Mouse (Mus musculus) heart, embryonic 16.5 days (tissue): ENCODE results near the gene Ctdspl2. TPM values are rescaled to one million over a fixed set of nuclear protein-coding genes. Genes with fewer than 3 reads are reported as not detected.
"Not testable (repeated sequence)": the region's sequence is repeated elsewhere in the genome, so short reads cannot be mapped to it uniquely, and the experiment has no call there.

Source experiments
- ATAC-seq: fragments of 200-750 bp; cut with Nextera tagmentation; replicated peaks from 2 replicates; pipeline ENCODE4 v1.8.0; 2017; ENCODE audit warnings: moderate number of reproducible peaks; ENCODE audit not compliant: insufficient read depth, low FRiP score; ENCODE audit errors: extremely low read depth
- H3K27ac ChIP-seq: fragments of 300-500 bp; sonication (generic); 2 replicates; pipeline ENCODE4 v1.5.1; 2014; ENCODE audit warnings: mild to moderate bottlenecking, low read length, control low read depth, moderate library complexity
- H3K27me3 ChIP-seq: fragments of 300-500 bp; sonication (generic); 2 replicates; pipeline ENCODE4 v1.6.1; 2014; ENCODE audit warnings: low read length, mixed read lengths; ENCODE audit not compliant: control insufficient read depth, insufficient read depth
- H3K36me3 ChIP-seq: fragments of 300-500 bp; sonication (generic); 2 replicates; pipeline ENCODE4 v1.6.1; 2014; ENCODE audit not compliant: control insufficient read depth, insufficient read depth
- H3K4me1 ChIP-seq: fragments of 300-500 bp; sonication (generic); 2 replicates; pipeline ENCODE4 v1.6.1; 2014; ENCODE audit warnings: low read length, mixed read lengths; ENCODE audit not compliant: control insufficient read depth, insufficient read depth
- H3K4me2 ChIP-seq: fragments of 300-500 bp; sonication (generic); 2 replicates; pipeline ENCODE4 v1.6.1; 2014; ENCODE audit warnings: low read depth, mild to moderate bottlenecking, control low read depth, low read length
- H3K4me3 ChIP-seq: fragments of 300-500 bp; sonication (generic); 2 replicates; pipeline ENCODE4 v1.5.1; 2014; ENCODE audit warnings: mild to moderate bottlenecking, control low read depth, low read length
- H3K9ac ChIP-seq: fragments of 300-500 bp; sonication (generic); 2 replicates; pipeline ENCODE4 v1.6.1; 2014; ENCODE audit warnings: low read length, control low read depth
- H3K9me3 ChIP-seq: fragments of 300-500 bp; sonication (generic); replicated peaks from 2 replicates; pipeline ENCODE4 v1.6.1; 2016; ENCODE audit warnings: low read length; ENCODE audit not compliant: control insufficient read depth
- WGBS: fragments of 180-500 bp; shearing (Covaris S2); extraction: QIAGEN DNeasy Blood & Tissue Kit; methylation state at CpG from one replicate; pipeline ENCODE4 v1.1.7; 2014; 5-methylcytosine and 5-hydroxymethylcytosine counted together
- polyA plus RNA-seq: library from polyadenylated mRNA; unstranded; fragments of >200 nt; fragmentation: Nextera tagmentation; extraction: Ambion mirVana; gene quantifications from 2 replicates; pipeline ENCODE4 v1.2.1, GENCODE M21; 2015

Gene Ctdspl2
- polyA plus RNA-seq, 1 experiment from 2014 or later: 34.6 TPM

GRCm38 (mm10) chr2:121995738-121996137 is 39.9 kb downstream of the Ctdspl2 start:
- no peaks in the 10 kb centered on the region for H3K9me3 ChIP-seq
- H3K27me3 ChIP-seq: no peaks in the 10 kb centered on the region
- H3K4me1 ChIP-seq: no peaks in the 10 kb centered on the region
- no peak overlapping the region for H3K27ac ChIP-seq
- H3K9ac ChIP-seq: no peak overlapping the region
- no peak overlapping the region for H3K4me3 ChIP-seq
- no peaks in the 10 kb centered on the region; the same call in 1 of the 2 replicates for H3K36me3 ChIP-seq
- no peak overlapping the region for H3K4me2 ChIP-seq
- no peak for ATAC-seq
- WGBS: 86% methylated on average over 1 of the region's 1 CpGs

DNA sequence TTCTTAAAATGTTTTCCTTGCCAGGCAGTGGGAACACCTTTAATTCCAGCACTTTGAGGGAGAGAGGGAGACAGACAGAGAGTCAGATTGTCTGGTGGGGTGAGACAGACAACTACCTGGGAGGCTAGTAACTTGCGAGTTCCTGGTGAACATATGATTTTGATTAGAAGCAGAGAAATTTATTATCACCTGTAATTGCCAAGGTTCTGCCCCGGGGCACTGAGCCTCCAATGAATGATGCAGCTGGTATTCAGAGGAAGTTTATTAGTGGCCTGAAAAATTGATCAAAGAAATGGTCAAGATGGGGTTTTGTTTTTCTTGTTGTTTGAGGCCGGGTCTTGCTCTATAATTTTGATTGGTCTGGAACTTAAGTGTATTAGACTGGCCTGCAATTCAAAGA is 53.0 kb downstream of the Ctdspl2 start:
- no peak overlapping the region for H3K4me2 ChIP-seq
- H3K27me3 ChIP-seq: no peaks in the 10 kb centered on the region
- no peak overlapping the region for H3K4me3 ChIP-seq
- H3K27ac ChIP-seq: no peak overlapping the region
- no peak for ATAC-seq
- WGBS: 95% methylated on average over 3 of the region's 3 CpGs
- no peaks in the 10 kb centered on the region for H3K4me1 ChIP-seq
- no peak overlapping the region for H3K9ac ChIP-seq
- H3K9me3 ChIP-seq: no peaks in the 10 kb centered on the region
- H3K36me3 ChIP-seq: peaks cover 12% of the 10 kb centered on the region

GRCm38 (mm10) chr2:122011441-122011840 is 55.6 kb downstream of the Ctdspl2 start:
- H3K9ac ChIP-seq: no peak overlapping the region
- no peak overlapping the region for H3K4me3 ChIP-seq
- peaks cover 14% of the 10 kb centered on the region for H3K36me3 ChIP-seq
- ATAC-seq: no peak
- H3K27ac ChIP-seq: no peak overlapping the region
- H3K9me3 ChIP-seq: no peaks in the 10 kb centered on the region
- no peaks in the 10 kb centered on the region for H3K27me3 ChIP-seq
- no peaks in the 10 kb centered on the region for H3K4me1 ChIP-seq
- WGBS: 85% methylated on average over 7 of the region's 7 CpGs
- H3K4me2 ChIP-seq: no peak overlapping the region

GRCm38 (mm10) chr2:122018705-122019104 is 62.9 kb downstream of the Ctdspl2 start:
- Histone ChIP-seq H3K4me3 (no peak overlapping the region), H3K9me3 (no peaks in the 10 kb centered on the region), H3K4me1 (no peaks in the 10 kb centered on the region), H3K36me3 (0 out of 2 replicates have a peak, but pooled peaks cover 6% of the 10 kb centered on the region), H3K27ac (no peak overlapping the region), H3K27me3 (no peaks in the 10 kb centered on the region), H3K4me2 (no peak overlapping the region), H3K9ac (no peak overlapping the region)
- ATAC-seq: no peak
- 44% methylated on average over 1 of the region's 1 CpGs for WGBS

- Histone ChIP-seq H3K36me3 (no peaks in the 10 kb centered on the region), H3K27me3 (no peaks in the 10 kb centered on the region), H3K27ac (no peak overlapping the region), H3K9me3 (no peaks in the 10 kb centered on the region), H3K4me3 (no peak overlapping the region), H3K4me2 (no peak overlapping the region), H3K4me1 (no peaks in the 10 kb centered on the region), H3K9ac (no peak overlapping the region)
- ATAC-seq: no peak
- 76% methylated on average over 2 of the region's 2 CpGs for WGBS
Measured at GRCm38 (mm10) chr2:122022284-122022683, 66.5 kb downstream of the Ctdspl2 start.

GRCm38 (mm10) chr2:122027091-122027490 is 71.3 kb downstream of the Ctdspl2 start:
- not testable (repeated sequence) for ATAC-seq, H3K4me3 ChIP-seq, H3K9ac ChIP-seq, H3K27me3 ChIP-seq, H3K27ac ChIP-seq, H3K9me3 ChIP-seq, H3K4me2 ChIP-seq, H3K36me3 ChIP-seq
- WGBS: 91% methylated on average over 10 of the region's 10 CpGs
- peaks cover 12% of the 10 kb centered on the region for H3K4me1 ChIP-seq

- ATAC-seq: peak; percentile 99
- under 1% methylated on average over 46 of the region's 67 CpGs for WGBS
Measured at GRCm38 (mm10) chr2:122027862-122028755, 72.3 kb downstream of the Ctdspl2 start, which contains the start of gene Eif3j1. TSS of gene Eif3j1 (plus strand) at chr2:122028546.

DNA sequence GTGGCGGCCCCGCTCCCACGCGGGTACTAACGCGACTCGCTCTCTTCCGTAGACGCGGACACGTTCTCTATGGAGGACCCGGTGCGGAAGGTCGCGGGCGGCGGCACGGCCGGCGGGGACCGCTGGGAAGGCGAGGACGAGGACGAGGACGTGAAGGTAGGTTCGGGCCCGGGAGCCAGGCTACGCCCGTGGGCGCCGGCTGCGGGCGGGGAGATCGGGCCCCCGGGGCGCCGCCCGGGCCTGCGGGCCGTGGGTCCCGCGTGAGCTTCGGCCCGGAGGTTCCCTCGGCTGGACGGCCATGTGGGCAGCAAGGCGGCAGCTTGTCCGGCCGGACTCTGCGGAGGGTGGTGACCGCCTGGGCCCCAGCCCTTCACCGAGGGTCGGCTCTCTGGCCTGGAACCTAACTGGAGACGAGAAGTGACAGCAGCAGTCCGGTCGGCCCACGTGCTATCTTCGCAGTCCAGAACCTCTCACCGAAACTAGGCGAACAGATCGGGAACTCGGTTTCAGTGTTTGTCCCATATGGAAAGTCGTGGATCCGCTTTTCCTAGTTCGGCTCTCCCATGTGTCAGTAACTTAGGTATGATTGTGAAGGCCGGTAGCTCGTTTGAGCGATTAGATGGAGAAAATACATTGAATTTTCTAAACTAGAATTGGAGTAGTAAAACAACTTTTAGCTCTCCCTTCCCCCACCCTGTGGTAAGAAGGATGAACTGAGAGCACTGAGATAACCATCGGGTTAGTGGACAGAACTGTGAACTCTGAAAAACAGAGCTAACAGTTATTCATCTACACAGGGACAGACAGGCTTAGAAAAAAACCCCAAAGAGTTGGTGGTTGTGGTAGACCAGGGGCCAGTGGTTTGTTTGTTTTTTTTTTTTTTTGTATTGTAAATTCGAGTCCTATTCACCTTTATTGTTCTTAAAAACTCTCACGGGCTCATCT is 73.2 kb downstream of the Ctdspl2 start:
- under 1% methylated on average over 71 of the region's 71 CpGs for WGBS
- peak; percentile 42 for ATAC-seq
- H3K27me3 ChIP-seq: no peaks in the 10 kb centered on the region
- peaks cover 12% of the 10 kb centered on the region for H3K4me1 ChIP-seq
- H3K36me3 ChIP-seq: peaks cover 4% of the 10 kb centered on the region; the same call in 1 of the 2 replicates
- peak overlapping the region; percentile 80 for H3K4me3 ChIP-seq
- H3K9me3 ChIP-seq: no peaks in the 10 kb centered on the region
- peak overlapping the region; percentile 93 for H3K27ac ChIP-seq
- peak overlapping the region; percentile 90 for H3K4me2 ChIP-seq
- H3K9ac ChIP-seq: peak overlapping the region; percentile 90

More at GRCm38 (mm10) chr2:122027862-122028755, 72.3 kb downstream of the Ctdspl2 start, which contains the start of gene Eif3j1:
- Histone ChIP-seq H3K9ac (peak within 1 kb of the TSS; percentile 90), H3K36me3 (no peaks in the 10 kb centered on the region), H3K27me3 (no peaks in the 10 kb centered on the region), H3K27ac (peak within 1 kb of the TSS; percentile 95), H3K4me3 (peak within 1 kb of the TSS; percentile 80), H3K4me1 (peaks cover 12% of the 10 kb centered on the region), H3K4me2 (peak within 1 kb of the TSS; percentile 90), H3K9me3 (no peaks in the 10 kb centered on the region)
